Mouse (Mus musculus) forebrain, embryonic 10.5 days (tissue): Measurements from ENCODE around the gene Arpin. TPM values are rescaled to one million over a fixed set of nuclear protein-coding genes. Genes with fewer than 3 reads are reported as not detected.
A peak's percentile ranks its signal among the peaks of the same experiment; 100 is the strongest.

Experiments
- DNase-seq: peaks from one replicate; pipeline ENCODE4 v3.0.0-alpha.2; 2017; ENCODE audit warnings: low spot score; ENCODE audit errors: extremely low spot score
- H3K27ac ChIP-seq: fragments of 300-500 bp; sonication (generic); 2 replicates; pipeline ENCODE4 v1.5.1; 2016; ENCODE audit warnings: mild to moderate bottlenecking
- H3K27me3 ChIP-seq: fragments of 300-500 bp; sonication (generic); 2 replicates; pipeline ENCODE4 v1.6.1; 2016; ENCODE audit warnings: mild to moderate bottlenecking; ENCODE audit not compliant: poor library complexity, severe bottlenecking
- H3K36me3 ChIP-seq: fragments of 300-500 bp; sonication (generic); replicated peaks from 2 replicates; pipeline ENCODE4 v1.6.1; 2016; ENCODE audit warnings: mild to moderate bottlenecking, moderate library complexity
- H3K4me1 ChIP-seq: fragments of 300-500 bp; sonication (generic); 2 replicates; pipeline ENCODE4 v1.6.1; 2016
- H3K4me3 ChIP-seq: fragments of 300-500 bp; sonication (generic); 2 replicates; pipeline ENCODE4 v1.5.1; 2016; ENCODE audit warnings: mild to moderate bottlenecking, moderate library complexity
- H3K9me3 ChIP-seq: fragments of 300-500 bp; sonication (generic); 2 replicates; pipeline ENCODE4 v1.6.1; 2016; ENCODE audit warnings: mild to moderate bottlenecking, moderate library complexity
- WGBS: fragments of 180-500 bp; shearing (Covaris S2); methylation state at CpG from one replicate; pipeline ENCODE4 v1.1.7; 2016; 5-methylcytosine and 5-hydroxymethylcytosine counted together
- polyA plus RNA-seq: library from polyadenylated mRNA; unstranded; fragments of >200 nt; fragmentation: Nextera tagmentation; extraction: Ambion mirVana; gene quantifications from 2 replicates; pipeline ENCODE4 v1.2.1, GENCODE M21; 2016

The Arpin gene
- polyA plus RNA-seq, 1 experiment from 2014 or later, result 21.1 TPM

GRCm38 (mm10) chr7:79920344-79920983, 14.7 kb downstream of the Arpin start, which contains the start of gene Ap3s2:
TSS of gene Ap3s2 (minus strand) at chr7:79920649.
- WGBS, result under 1% methylated on average over 34 of the region's 34 CpGs
- H3K27me3 ChIP-seq, result no peaks in the 10 kb centered on the region
- peak; percentile 89 for DNase-seq
- H3K9me3 ChIP-seq, result no peaks in the 10 kb centered on the region
- H3K36me3 ChIP-seq, result peaks cover 8% of the 10 kb centered on the region
- H3K4me3 ChIP-seq, result peak within 1 kb of the TSS; percentile 89
- H3K4me1 ChIP-seq, result peaks cover 20% of the 10 kb centered on the region
- H3K27ac ChIP-seq, result peak within 1 kb of the TSS; percentile 92

DNA sequence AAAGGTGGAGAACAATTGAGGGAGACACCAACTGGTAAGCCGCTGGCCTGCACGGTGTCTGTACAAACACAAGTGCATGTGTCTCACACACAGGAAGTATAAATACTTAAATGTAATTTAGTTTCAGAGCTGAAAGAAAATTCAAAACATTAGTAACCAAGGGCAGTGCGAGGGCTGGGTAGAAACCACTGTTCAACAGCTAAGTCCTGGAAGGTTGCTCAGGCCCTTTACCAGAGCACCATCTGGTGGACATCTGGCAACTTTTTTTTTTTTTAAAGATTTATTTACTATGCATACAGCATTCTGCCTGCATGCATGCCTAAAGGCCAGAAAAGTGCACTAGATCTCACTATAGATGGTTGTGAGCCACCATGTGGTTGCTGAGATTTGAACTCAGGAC, 20.6 kb downstream of the Arpin start:
- WGBS, result 83% methylated on average over 3 of the region's 3 CpGs
- peaks cover 3% of the 10 kb centered on the region for H3K4me1 ChIP-seq
- H3K36me3 ChIP-seq, result peaks cover 61% of the 10 kb centered on the region
- H3K27ac ChIP-seq, result no peak overlapping the region
- no peaks in the 10 kb centered on the region for H3K9me3 ChIP-seq
- H3K4me3 ChIP-seq, result no peak overlapping the region
- DNase-seq, result peak; percentile 16
- H3K27me3 ChIP-seq, result no peaks in the 10 kb centered on the region

DNA sequence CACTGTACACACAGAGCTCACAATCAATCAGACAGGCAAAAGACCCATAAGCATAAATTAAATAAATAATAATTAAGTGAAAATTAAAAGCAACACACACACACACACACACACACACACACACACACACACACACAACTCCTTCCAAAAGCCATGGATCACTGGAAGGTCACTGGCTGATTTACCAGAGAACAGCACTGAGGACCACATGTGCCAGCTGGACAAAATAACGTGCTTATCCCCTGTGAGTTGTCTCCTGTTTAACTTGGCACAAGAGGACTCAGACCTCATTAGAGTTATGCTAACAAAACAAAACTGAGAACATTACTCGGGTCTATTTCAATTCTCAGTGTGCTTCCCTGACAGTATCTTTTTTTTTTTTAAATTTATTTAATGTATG, 27.8 kb downstream of the Arpin start:
- no peaks in the 10 kb centered on the region for H3K27me3 ChIP-seq
- H3K4me3 ChIP-seq, result no peak overlapping the region
- peaks cover 89% of the 10 kb centered on the region for H3K36me3 ChIP-seq
- no peaks in the 10 kb centered on the region for H3K9me3 ChIP-seq
- no peak overlapping the region for H3K27ac ChIP-seq
- no peak for DNase-seq
- H3K4me1 ChIP-seq, result no peaks in the 10 kb centered on the region
- WGBS, result 89% methylated on average over 2 of the region's 2 CpGs

- Histone ChIP-seq H3K9me3 (no peaks in the 10 kb centered on the region), H3K4me1 (no peaks in the 10 kb centered on the region), H3K4me3 (no peak overlapping the region), H3K36me3 (peaks cover 89% of the 10 kb centered on the region), H3K27me3 (no peaks in the 10 kb centered on the region), H3K27ac (no peak overlapping the region)
- DNase-seq, result no peak
- WGBS, result 95% methylated on average over 3 of the region's 3 CpGs
Measured at GRCm38 (mm10) chr7:79906914-79907313, 28.2 kb downstream of the Arpin start.

- Histone ChIP-seq H3K4me1 (no peaks in the 10 kb centered on the region), H3K36me3 (peaks cover 90% of the 10 kb centered on the region)
Measured at GRCm38 (mm10) chr7:79905193-79905592, 30.0 kb downstream of the Arpin start.

GRCm38 (mm10) chr7:79903160-79903792, 31.9 kb downstream of the Arpin start:
- Histone ChIP-seq H3K4me1 (no peaks in the 10 kb centered on the region), H3K27me3 (no peaks in the 10 kb centered on the region), H3K36me3 (peaks cover 89% of the 10 kb centered on the region), H3K9me3 (no peaks in the 10 kb centered on the region), H3K4me3 (no peak overlapping the region), H3K27ac (no peak overlapping the region)
- DNase-seq, result no peak
- 91% methylated on average over 8 of the region's 8 CpGs for WGBS

More at GRCm38 (mm10) chr7:79905193-79905592, 30.0 kb downstream of the Arpin start:
- Histone ChIP-seq H3K27ac (no peak overlapping the region), H3K4me3 (no peak overlapping the region), H3K27me3 (no peaks in the 10 kb centered on the region), H3K9me3 (no peaks in the 10 kb centered on the region)
- DNase-seq, result no peak
- WGBS, result 92% methylated on average over 4 of the region's 4 CpGs

- no peak for DNase-seq
- 95% methylated on average over 6 of the region's 6 CpGs for WGBS
- Histone ChIP-seq H3K36me3 (peaks cover 84% of the 10 kb centered on the region), H3K4me3 (no peak overlapping the region), H3K4me1 (no peaks in the 10 kb centered on the region), H3K27me3 (no peaks in the 10 kb centered on the region), H3K9me3 (no peaks in the 10 kb centered on the region), H3K27ac (no peak overlapping the region)
Measured at GRCm38 (mm10) chr7:79900753-79901152, 34.4 kb downstream of the Arpin start.

DNA sequence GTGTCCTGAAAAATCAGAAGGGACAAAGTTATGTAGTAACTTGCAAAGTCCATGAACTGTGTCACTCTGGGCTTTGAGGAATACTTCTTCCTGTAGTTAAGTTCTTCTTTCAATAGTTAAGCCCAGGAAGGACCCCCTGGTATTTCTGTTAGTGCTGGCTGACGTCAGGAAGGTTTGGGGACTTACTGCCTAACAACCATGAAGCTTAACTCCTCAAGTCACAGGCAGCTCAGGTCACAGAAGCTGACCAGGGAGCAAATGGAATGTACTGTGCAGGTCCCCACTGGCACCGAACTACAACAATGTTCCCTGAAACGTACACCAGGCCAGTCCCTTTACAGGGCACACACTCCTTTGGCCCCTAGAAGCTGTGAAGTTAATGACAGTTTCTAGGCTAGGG, 39.9 kb downstream of the Arpin start:
- WGBS, result 80% methylated on average over 3 of the region's 3 CpGs
- Histone ChIP-seq H3K4me1 (no peaks in the 10 kb centered on the region), H3K36me3 (peaks cover 83% of the 10 kb centered on the region)

GRCm38 (mm10) chr7:79894790-79895189, 40.4 kb downstream of the Arpin start:
- H3K36me3 ChIP-seq, result peaks cover 80% of the 10 kb centered on the region
- no peak overlapping the region for H3K27ac ChIP-seq
- no peak for DNase-seq
- 88% methylated on average over 1 of the region's 1 CpGs for WGBS
- no peak overlapping the region for H3K4me3 ChIP-seq
- no peaks in the 10 kb centered on the region for H3K9me3 ChIP-seq
- no peaks in the 10 kb centered on the region for H3K27me3 ChIP-seq
- H3K4me1 ChIP-seq, result no peaks in the 10 kb centered on the region

More for the DNA sequence above, 39.9 kb downstream of the Arpin start:
- DNase-seq, result no peak
- Histone ChIP-seq H3K27ac (no peak overlapping the region), H3K27me3 (no peaks in the 10 kb centered on the region), H3K4me3 (no peak overlapping the region), H3K9me3 (no peaks in the 10 kb centered on the region)

- H3K27me3 ChIP-seq, result no peaks in the 10 kb centered on the region
- DNase-seq, result no peak
- H3K27ac ChIP-seq, result no peak overlapping the region
- WGBS, result 95% methylated on average over 6 of the region's 6 CpGs
- H3K9me3 ChIP-seq, result no peaks in the 10 kb centered on the region
- peaks cover 79% of the 10 kb centered on the region for H3K36me3 ChIP-seq
- H3K4me1 ChIP-seq, result no peaks in the 10 kb centered on the region
- no peak overlapping the region for H3K4me3 ChIP-seq
Measured at GRCm38 (mm10) chr7:79892576-79893428, 42.4 kb downstream of the Arpin start.

- H3K36me3 ChIP-seq, result peaks cover 72% of the 10 kb centered on the region
- H3K27me3 ChIP-seq, result no peaks in the 10 kb centered on the region
- no peak overlapping the region for H3K27ac ChIP-seq
- no peak for DNase-seq
- H3K4me1 ChIP-seq, result no peaks in the 10 kb centered on the region
- H3K4me3 ChIP-seq, result no peak overlapping the region
- WGBS, result 92% methylated on average over 15 of the region's 15 CpGs
- no peaks in the 10 kb centered on the region for H3K9me3 ChIP-seq
Measured at GRCm38 (mm10) chr7:79890436-79891221, 44.5 kb downstream of the Arpin start.

GRCm38 (mm10) chr7:79888603-79889002, 46.6 kb downstream of the Arpin start:
- no peak overlapping the region for H3K4me3 ChIP-seq
- peaks cover 64% of the 10 kb centered on the region for H3K36me3 ChIP-seq
- H3K27me3 ChIP-seq, result no peaks in the 10 kb centered on the region
- H3K27ac ChIP-seq, result no peak overlapping the region
- 91% methylated on average over 9 of the region's 9 CpGs for WGBS
- H3K9me3 ChIP-seq, result no peaks in the 10 kb centered on the region
- no peak for DNase-seq
- H3K4me1 ChIP-seq, result no peaks in the 10 kb centered on the region
